Mouse (Mus musculus) B cell, adult 67 days (primary cell): ENCODE results near the gene Tmem178. TPM values are rescaled to one million over a fixed set of nuclear protein-coding genes. Genes with fewer than 3 reads are reported as not detected.

Experiments
- total RNA-seq, 2 experiments: library from RNA; stranded (reverse); gene quantifications; 4 replicates each; pipeline ENCODE4 v1.2.4; 2023

Tmem178 gene
- total RNA-seq, result not detected

DNA sequence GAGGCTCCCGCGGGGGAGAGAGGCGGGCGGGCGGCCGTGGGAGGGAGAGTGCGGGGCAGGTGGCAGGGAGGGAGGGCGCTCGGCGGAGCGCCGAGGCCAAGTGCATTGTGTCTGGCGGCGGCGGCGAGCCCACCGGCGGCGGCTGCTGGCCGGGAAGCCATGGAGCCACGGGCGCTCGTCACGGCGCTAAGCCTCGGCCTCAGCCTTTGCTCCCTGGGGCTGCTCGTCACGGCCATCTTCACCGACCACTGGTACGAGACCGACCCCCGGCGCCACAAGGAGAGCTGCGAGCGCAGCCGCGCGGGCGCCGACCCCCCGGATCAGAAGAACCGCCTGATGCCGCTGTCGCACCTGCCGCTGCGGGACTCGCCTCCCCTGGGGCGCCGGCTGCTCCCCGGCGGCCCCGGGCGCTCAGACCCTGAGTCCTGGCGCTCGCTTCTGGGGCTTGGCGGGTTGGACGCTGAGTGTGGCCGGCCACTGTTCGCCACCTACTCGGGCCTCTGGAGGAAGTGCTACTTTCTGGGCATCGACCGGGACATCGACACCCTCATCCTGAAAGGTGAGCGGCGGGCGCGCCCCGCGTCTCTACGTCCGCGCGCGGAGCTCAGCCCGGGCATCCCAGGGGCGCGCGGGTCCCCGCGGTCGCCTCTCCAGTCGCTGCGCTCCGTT is at the start of gene Tmem178:
Gene Tmem178, plus strand, starts transcription at position 103 of the 669 bp plus-strand sequence.

Other genes starting within 250 kb of the Tmem178 start
- 10 to 100 TPM; 18.4 to 23.8 TPM for gene Map4k3, start 216.1 kb upstream of the Tmem178 start, total RNA-seq
- gene Thumpd2, start 120.5 kb downstream of the Tmem178 start, total RNA-seq, result 10 to 100 TPM; 10.4 to 11.3 TPM